Mouse (Mus musculus): Measurements from ENCODE around the gene Nupl1. TPM values are rescaled to one million over a fixed set of nuclear protein-coding genes. Genes with fewer than 3 reads are reported as not detected.

Nupl1 gene
- polyA plus RNA-seq, 2 experiments, result not detected

DNA sequence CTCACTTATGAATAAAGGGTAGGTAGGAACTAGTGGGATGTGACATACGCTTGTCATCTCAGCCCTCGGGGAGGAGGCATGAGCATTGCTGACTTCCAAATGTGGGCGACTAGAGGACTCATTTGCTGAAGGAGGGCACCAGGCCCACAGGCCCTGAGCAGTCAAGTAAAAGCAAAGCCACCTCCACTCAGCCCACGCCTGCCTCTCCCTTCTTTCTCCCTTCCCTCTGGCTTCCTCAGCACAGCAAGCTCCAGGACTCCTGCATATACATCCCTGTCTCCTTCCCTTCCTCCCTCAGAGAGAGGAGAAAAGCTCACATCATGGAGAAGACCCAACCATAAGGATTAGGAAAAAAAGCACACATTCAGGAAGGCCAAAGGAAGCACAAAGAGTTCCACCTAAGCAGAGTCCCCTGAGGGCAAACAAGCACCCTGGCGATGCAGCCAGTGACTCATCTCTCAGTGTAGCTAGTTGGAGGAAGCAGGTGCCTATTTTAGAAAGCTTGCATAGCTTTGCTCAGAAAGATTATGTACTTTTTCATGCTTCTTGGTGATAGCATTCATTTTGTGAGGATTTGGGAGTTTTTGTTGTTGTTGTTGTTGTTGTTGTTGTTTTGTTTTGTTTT, 62.9 kb downstream of the Nupl1 start:
- ATAC-seq (ENCODE audit: low FRiP score, low read depth) (no peak), DNase-seq (ENCODE audit: low spot score) (no peak)
- H3K27ac ChIP-seq (replicated peaks; ENCODE audit: low read depth, low read length), result no peak overlapping the region
- H3K4me2 ChIP-seq (replicated peaks; ENCODE audit: low read depth, low read length, severe bottlenecking), result no peak overlapping the region
- H3K9ac ChIP-seq (ENCODE audit: low read depth, low read length, severe bottlenecking), result no peak overlapping the region
- H3K4me1 ChIP-seq (ENCODE audit: control insufficient read depth, insufficient read depth, low read length), result no peaks in the 10 kb centered on the region
- no peaks in the 10 kb centered on the region for H3K27me3 ChIP-seq (ENCODE audit: control insufficient read depth, insufficient read depth, low read length)
- WGBS, result 74% methylated on average over 5 of the region's 5 CpGs
- no peak for TF ChIP-seq POLR2A (IDR thresholded peaks at IDR 0.05; ENCODE audit: borderline replicate concordance, extremely low read depth, insufficient read depth, insufficient read length)
- no peak overlapping the region for H3K4me3 ChIP-seq (replicated peaks; ENCODE audit: low read length)
- no peaks in the 10 kb centered on the region for H3K36me3 ChIP-seq (ENCODE audit: control insufficient read depth, insufficient read depth, low read length)
- no peaks in the 10 kb centered on the region for H3K9me3 ChIP-seq (ENCODE audit: control insufficient read depth, low read length)

DNA sequence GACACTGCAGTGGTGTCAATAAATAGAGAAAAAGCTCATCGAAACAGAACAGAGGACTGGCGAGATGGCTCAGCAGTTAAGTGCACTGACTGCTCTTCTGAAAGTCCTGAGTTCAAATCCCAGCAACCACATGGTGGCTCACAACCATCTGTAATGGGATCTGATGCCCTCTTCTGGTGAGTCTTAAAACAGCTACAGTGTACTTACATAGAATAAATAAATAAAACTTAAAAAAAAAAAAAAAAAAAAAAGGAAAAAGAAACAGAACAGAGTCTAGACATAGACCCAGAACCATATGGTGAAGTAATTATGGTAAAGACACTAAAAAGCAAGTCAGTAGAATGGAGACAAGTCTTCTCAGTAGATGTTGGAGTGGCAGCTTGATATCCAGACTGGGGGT, 69.9 kb downstream of the Nupl1 start:
- WGBS, result 96% methylated on average over 2 of the region's 2 CpGs
- no peak for DNase-seq (ENCODE audit: low spot score)
- no peak for TF ChIP-seq POLR2A (IDR thresholded peaks at IDR 0.05; ENCODE audit: borderline replicate concordance, extremely low read depth, insufficient read depth, insufficient read length)
- Histone ChIP-seq H3K9ac (ENCODE audit: low read depth, low read length, severe bottlenecking) (no peak overlapping the region), H3K4me2 (replicated peaks; ENCODE audit: low read depth, low read length, severe bottlenecking) (no peak overlapping the region), H3K9me3 (ENCODE audit: control insufficient read depth, low read length) (no peaks in the 10 kb centered on the region), H3K27ac (replicated peaks; ENCODE audit: low read depth, low read length) (no peak overlapping the region), H3K4me3 (replicated peaks; ENCODE audit: low read length) (no peak overlapping the region), H3K27me3 (ENCODE audit: control insufficient read depth, insufficient read depth, low read length) (peaks cover 19% of the 10 kb centered on the region; the same call in 1 of the 2 replicates), H3K36me3 (ENCODE audit: control insufficient read depth, insufficient read depth, low read length) (no peaks in the 10 kb centered on the region), H3K4me1 (ENCODE audit: control insufficient read depth, insufficient read depth, low read length) (0 out of 2 replicates have a peak, but pooled peaks cover 3% of the 10 kb centered on the region)
- no peak for ATAC-seq (ENCODE audit: low FRiP score, low read depth)

- ATAC-seq (ENCODE audit: low FRiP score, low read depth) (no peak), DNase-seq (ENCODE audit: low spot score) (no peak)
- Histone ChIP-seq H3K36me3 (ENCODE audit: control insufficient read depth, insufficient read depth, low read length) (no peaks in the 10 kb centered on the region), H3K4me2 (replicated peaks; ENCODE audit: low read depth, low read length, severe bottlenecking) (no peak overlapping the region), H3K4me3 (replicated peaks; ENCODE audit: low read length) (no peak overlapping the region), H3K4me1 (ENCODE audit: control insufficient read depth, insufficient read depth, low read length) (0 out of 2 replicates have a peak, but pooled peaks cover 3% of the 10 kb centered on the region), H3K9ac (ENCODE audit: low read depth, low read length, severe bottlenecking) (no peak overlapping the region), H3K27ac (replicated peaks; ENCODE audit: low read depth, low read length) (no peak overlapping the region), H3K27me3 (ENCODE audit: control insufficient read depth, insufficient read depth, low read length) (peaks cover 26% of the 10 kb centered on the region; the same call in 1 of the 2 replicates), H3K9me3 (ENCODE audit: control insufficient read depth, low read length) (no peaks in the 10 kb centered on the region)
- TF ChIP-seq POLR2A (IDR thresholded peaks at IDR 0.05; ENCODE audit: borderline replicate concordance, extremely low read depth, insufficient read depth, insufficient read length), result no peak
- WGBS, result 26% methylated on average over 2 of the region's 2 CpGs
These were observed 72.7 kb downstream of the Nupl1 start for GRCm38 (mm10) chr14:60178571-60178955.

- Histone ChIP-seq H3K9me3 (ENCODE audit: control insufficient read depth, low read length) (no peaks in the 10 kb centered on the region), H3K4me3 (replicated peaks; ENCODE audit: low read length) (peak overlapping the region; percentile 71), H3K4me2 (replicated peaks; ENCODE audit: low read depth, low read length, severe bottlenecking) (peak overlapping the region; percentile 99), H3K9ac (ENCODE audit: low read depth, low read length, severe bottlenecking) (peak overlapping the region; percentile 64), H3K36me3 (ENCODE audit: control insufficient read depth, insufficient read depth, low read length) (no peaks in the 10 kb centered on the region), H3K4me1 (ENCODE audit: control insufficient read depth, insufficient read depth, low read length) (0 out of 2 replicates have a peak, but pooled peaks cover 3% of the 10 kb centered on the region), H3K27me3 (ENCODE audit: control insufficient read depth, insufficient read depth, low read length) (peaks cover 26% of the 10 kb centered on the region; the same call in 1 of the 2 replicates), H3K27ac (replicated peaks; ENCODE audit: low read depth, low read length) (no peak overlapping the region)
- no peak for TF ChIP-seq POLR2A (IDR thresholded peaks at IDR 0.05; ENCODE audit: borderline replicate concordance, extremely low read depth, insufficient read depth, insufficient read length)
- 38% methylated on average over 19 of the region's 37 CpGs for WGBS
- DNase-seq (ENCODE audit: low spot score), result no peak
- ATAC-seq (ENCODE audit: low FRiP score, low read depth), result no peak
These were observed 73.3 kb downstream of the Nupl1 start for GRCm38 (mm10) chr14:60177614-60178570.

- DNase-seq (ENCODE audit: low spot score) (no peak), ATAC-seq (ENCODE audit: low FRiP score, low read depth) (peak; percentile 80)
- Histone ChIP-seq H3K4me1 (ENCODE audit: control insufficient read depth, insufficient read depth, low read length) (0 out of 2 replicates have a peak, but pooled peaks cover 3% of the 10 kb centered on the region), H3K4me3 (replicated peaks; ENCODE audit: low read length) (peak overlapping the region; percentile 71), H3K9me3 (ENCODE audit: control insufficient read depth, low read length) (no peaks in the 10 kb centered on the region), H3K27ac (replicated peaks; ENCODE audit: low read depth, low read length) (no peak overlapping the region), H3K4me2 (replicated peaks; ENCODE audit: low read depth, low read length, severe bottlenecking) (peak overlapping the region; percentile 99), H3K9ac (ENCODE audit: low read depth, low read length, severe bottlenecking) (peak overlapping the region; percentile 64), H3K36me3 (ENCODE audit: control insufficient read depth, insufficient read depth, low read length) (no peaks in the 10 kb centered on the region), H3K27me3 (ENCODE audit: control insufficient read depth, insufficient read depth, low read length) (peaks cover 26% of the 10 kb centered on the region; the same call in 1 of the 2 replicates)
- no peak for TF ChIP-seq POLR2A (IDR thresholded peaks at IDR 0.05; ENCODE audit: borderline replicate concordance, extremely low read depth, insufficient read depth, insufficient read length)
- WGBS, result under 1% methylated on average over 45 of the region's 84 CpGs
These were observed 74.2 kb downstream of the Nupl1 start for GRCm38 (mm10) chr14:60176891-60177613.
